Mouse (Mus musculus) neural tube, embryonic 15.5 days (tissue): ENCODE measurements around the gene Cnot4. TPM values are rescaled to one million over a fixed set of nuclear protein-coding genes. Genes with fewer than 3 reads are reported as not detected.

Experiments used
- ATAC-seq: fragments of 200-750 bp; cut with Nextera tagmentation; 2 replicates; pipeline ENCODE4 v1.8.0; 2017; ENCODE audit warnings: mild to moderate bottlenecking, moderate TSS enrichment, moderate library complexity; ENCODE audit not compliant: low FRiP score
- H3K27ac ChIP-seq: fragments of 300-500 bp; sonication (generic); replicated peaks from 2 replicates; pipeline ENCODE4 v1.5.1; 2015; ENCODE audit warnings: mild to moderate bottlenecking, inconsistent platforms
- H3K27me3 ChIP-seq: fragments of 300-500 bp; sonication (generic); replicated peaks from 2 replicates; pipeline ENCODE4 v1.6.1; 2015; ENCODE audit warnings: inconsistent platforms
- H3K36me3 ChIP-seq: fragments of 300-500 bp; sonication (generic); 2 replicates; pipeline ENCODE4 v1.6.1; 2015; ENCODE audit warnings: inconsistent platforms
- H3K4me1 ChIP-seq: fragments of 300-500 bp; sonication (generic); 2 replicates; pipeline ENCODE4 v1.6.1; 2015; ENCODE audit warnings: inconsistent platforms
- H3K4me2 ChIP-seq: fragments of 300-500 bp; sonication (generic); 2 replicates; pipeline ENCODE4 v1.6.1; 2015; ENCODE audit warnings: inconsistent platforms, mild to moderate bottlenecking, moderate library complexity
- H3K4me3 ChIP-seq: fragments of 300-500 bp; sonication (generic); replicated peaks from 2 replicates; pipeline ENCODE4 v1.5.1; 2015; ENCODE audit warnings: mild to moderate bottlenecking, inconsistent platforms
- H3K9ac ChIP-seq: fragments of 300-500 bp; sonication (generic); replicated peaks from 2 replicates; pipeline ENCODE4 v1.6.1; 2015; ENCODE audit warnings: mild to moderate bottlenecking, inconsistent platforms
- H3K9me3 ChIP-seq: fragments of 300-500 bp; sonication (generic); replicated peaks from 2 replicates; pipeline ENCODE4 v1.6.1; 2016; ENCODE audit warnings: inconsistent platforms
- WGBS: fragments of 180-500 bp; shearing (Covaris S2); methylation state at CpG from one replicate; pipeline ENCODE4 v1.1.7; 2015; ENCODE audit warnings: mixed read lengths; 5-methylcytosine and 5-hydroxymethylcytosine counted together
- polyA plus RNA-seq: library from polyadenylated mRNA; unstranded; fragments of >200 nt; fragmentation: Nextera tagmentation; extraction: Ambion mirVana; gene quantifications from 2 replicates; pipeline ENCODE4 v1.2.1, GENCODE M21; 2015

Cnot4 gene
- polyA plus RNA-seq, 1 experiment from 2014 or later = 34.7 TPM

DNA sequence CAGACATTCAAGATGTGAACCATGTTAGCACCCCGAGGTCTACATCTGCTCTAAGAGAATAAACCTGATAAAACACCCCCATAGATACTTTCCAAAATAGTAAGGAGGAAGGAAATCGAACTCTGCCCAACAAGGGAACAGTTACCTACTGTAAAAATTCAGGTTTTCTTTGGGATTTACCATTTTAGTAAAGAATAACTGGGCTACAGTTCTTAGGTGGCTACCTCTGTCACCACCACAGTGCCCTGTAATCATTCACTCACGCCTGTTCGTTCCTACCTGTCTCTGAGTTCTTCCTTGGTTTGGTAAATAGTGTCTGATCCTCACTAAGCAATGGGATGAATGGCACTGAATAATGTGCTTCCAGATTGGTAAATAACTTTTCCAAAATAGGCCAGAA is 102.7 kb downstream of the Cnot4 start:
- H3K4me1 ChIP-seq = peaks cover 4% of the 10 kb centered on the region; the same call in 1 of the 2 replicates
- H3K4me3 ChIP-seq = no peak overlapping the region
- H3K36me3 ChIP-seq = no peaks in the 10 kb centered on the region
- 96% methylated on average over 4 of the region's 4 CpGs for WGBS
- no peak overlapping the region for H3K9ac ChIP-seq
- no peaks in the 10 kb centered on the region for H3K9me3 ChIP-seq
- no peaks in the 10 kb centered on the region for H3K27me3 ChIP-seq
- H3K4me2 ChIP-seq = no peak overlapping the region
- ATAC-seq = no peak
- no peak overlapping the region for H3K27ac ChIP-seq

GRCm38 (mm10) chr6:35030226-35030625 is 103.3 kb downstream of the Cnot4 start:
- no peak overlapping the region for H3K9ac ChIP-seq
- 81% methylated on average over 6 of the region's 6 CpGs for WGBS

DNA sequence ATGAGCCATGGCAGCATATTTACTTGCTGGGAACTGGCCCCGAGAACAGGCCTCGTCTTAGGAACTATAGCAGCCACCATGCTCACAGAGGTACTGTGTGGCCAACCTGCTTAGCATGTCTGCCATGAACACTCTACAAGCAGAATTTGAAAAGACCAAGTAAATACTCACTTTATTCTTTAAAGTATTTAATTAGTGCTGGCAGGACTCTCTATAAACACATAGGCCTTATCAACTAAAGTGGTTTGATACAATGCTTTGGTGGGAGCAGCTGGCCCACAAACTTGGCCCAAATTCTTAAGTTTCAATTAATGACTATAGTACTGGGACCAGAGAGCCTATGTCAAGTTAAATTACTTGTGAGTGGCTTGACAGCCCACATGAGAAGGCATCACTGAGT is 105.5 kb downstream of the Cnot4 start:
- peaks cover 6% of the 10 kb centered on the region for H3K4me1 ChIP-seq
- no peak for ATAC-seq
- no peak overlapping the region for H3K27ac ChIP-seq
- no peak overlapping the region for H3K4me2 ChIP-seq
- peaks cover 2% of the 10 kb centered on the region; the same call in 1 of the 2 replicates for H3K36me3 ChIP-seq
- H3K9me3 ChIP-seq = no peaks in the 10 kb centered on the region
- H3K27me3 ChIP-seq = no peaks in the 10 kb centered on the region
- no peak overlapping the region for H3K4me3 ChIP-seq
- no peak overlapping the region for H3K9ac ChIP-seq
- 88% methylated on average over 2 of the region's 2 CpGs for WGBS

More at GRCm38 (mm10) chr6:35030226-35030625, 103.3 kb downstream of the Cnot4 start:
- peaks cover 4% of the 10 kb centered on the region; the same call in 1 of the 2 replicates for H3K4me1 ChIP-seq
- H3K36me3 ChIP-seq = no peaks in the 10 kb centered on the region
- no peaks in the 10 kb centered on the region for H3K9me3 ChIP-seq
- H3K4me2 ChIP-seq = no peak overlapping the region
- H3K27ac ChIP-seq = no peak overlapping the region
- no peaks in the 10 kb centered on the region for H3K27me3 ChIP-seq
- no peak for ATAC-seq
- H3K4me3 ChIP-seq = no peak overlapping the region

DNA sequence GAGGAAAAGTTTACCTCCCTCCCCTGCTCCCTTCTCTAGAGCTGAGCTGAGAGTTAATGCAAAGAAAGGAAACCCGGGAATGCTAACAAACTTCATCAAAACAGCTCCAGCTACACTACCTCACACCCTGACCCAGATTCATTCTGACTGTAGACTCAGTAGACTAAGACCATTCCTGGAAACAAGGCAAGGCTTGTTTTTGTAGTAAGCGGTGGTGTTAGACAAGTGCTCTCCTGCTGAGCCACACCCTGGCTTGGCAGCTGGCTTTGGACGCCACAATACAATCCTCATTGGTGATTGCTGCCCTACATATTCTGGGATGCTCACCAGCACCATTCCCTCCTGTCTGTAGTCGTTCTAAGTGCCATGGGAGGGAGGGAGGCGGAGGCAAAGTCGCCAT is 106.3 kb downstream of the Cnot4 start:
- no peak overlapping the region for H3K27ac ChIP-seq
- H3K4me2 ChIP-seq = no peak overlapping the region
- ATAC-seq = no peak
- no peaks in the 10 kb centered on the region for H3K9me3 ChIP-seq
- H3K9ac ChIP-seq = no peak overlapping the region
- H3K27me3 ChIP-seq = no peaks in the 10 kb centered on the region
- H3K4me1 ChIP-seq = peaks cover 6% of the 10 kb centered on the region
- WGBS = 66% methylated on average over 6 of the region's 6 CpGs
- H3K4me3 ChIP-seq = no peak overlapping the region
- H3K36me3 ChIP-seq = peaks cover 5% of the 10 kb centered on the region; the same call in 1 of the 2 replicates

- Histone ChIP-seq H3K9me3 (no peaks in the 10 kb centered on the region), H3K27ac (no peak overlapping the region), H3K36me3 (0 out of 2 replicates have a peak, but pooled peaks cover under 1% of the 10 kb centered on the region), H3K4me1 (no peaks in the 10 kb centered on the region), H3K27me3 (no peaks in the 10 kb centered on the region), H3K9ac (no peak overlapping the region), H3K4me2 (no peak overlapping the region), H3K4me3 (no peak overlapping the region)
- WGBS = 96% methylated on average over 5 of the region's 5 CpGs
- no peak for ATAC-seq
Measured at GRCm38 (mm10) chr6:35016624-35017023, 116.9 kb downstream of the Cnot4 start.

DNA sequence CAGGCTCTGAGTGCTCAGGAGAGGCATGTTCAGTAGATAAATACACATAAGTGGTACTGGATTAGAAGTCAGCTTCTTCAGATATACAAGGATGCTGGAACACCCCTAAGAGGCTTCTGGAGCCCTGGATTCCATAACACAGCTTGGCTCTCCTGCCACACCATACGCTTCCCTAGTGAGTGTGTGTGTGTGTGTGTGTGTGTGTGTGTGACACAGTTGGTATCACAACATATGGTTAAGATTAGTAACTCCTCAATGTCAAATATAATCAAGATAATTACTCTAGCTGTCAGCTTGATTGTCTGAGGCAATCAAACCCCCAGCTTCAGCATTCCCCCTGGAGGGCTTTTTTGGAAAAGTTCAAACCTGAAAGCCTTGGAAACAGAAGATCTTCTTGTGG is 121.6 kb downstream of the Cnot4 start:
- Histone ChIP-seq H3K27me3 (no peaks in the 10 kb centered on the region), H3K27ac (no peak overlapping the region), H3K4me3 (no peak overlapping the region), H3K36me3 (no peaks in the 10 kb centered on the region), H3K9ac (no peak overlapping the region), H3K4me2 (no peak overlapping the region), H3K9me3 (no peaks in the 10 kb centered on the region), H3K4me1 (no peaks in the 10 kb centered on the region)
- 88% methylated on average over 1 of the region's 1 CpGs for WGBS
- ATAC-seq = no peak

GRCm38 (mm10) chr6:35010705-35011104 is 122.8 kb downstream of the Cnot4 start:
- H3K4me1 ChIP-seq = no peaks in the 10 kb centered on the region
- no peak for ATAC-seq
- 96% methylated on average over 5 of the region's 5 CpGs for WGBS

DNA sequence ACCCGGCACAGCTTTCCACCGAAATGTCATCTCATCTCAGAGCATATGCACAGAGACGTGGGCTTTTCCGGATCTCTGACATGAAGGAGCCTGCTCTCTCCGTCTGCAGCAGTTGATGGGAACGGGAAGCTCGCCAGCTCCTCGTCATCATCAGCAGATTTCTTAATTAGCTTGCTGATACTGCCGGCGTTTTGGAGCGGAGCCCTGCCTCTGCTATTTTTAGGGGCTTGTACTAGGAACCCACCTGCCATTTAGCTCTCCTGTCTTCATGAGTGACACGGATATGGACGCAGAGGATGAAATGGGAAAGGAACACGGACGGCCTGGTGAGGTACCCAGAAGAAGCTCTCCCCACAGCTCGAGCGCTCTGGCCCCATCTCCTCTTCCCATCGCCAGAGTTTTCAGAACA is 131.3 kb downstream of the Cnot4 start:
- Histone ChIP-seq H3K4me1 (no peaks in the 10 kb centered on the region), H3K27me3 (no peaks in the 10 kb centered on the region), H3K4me2 (no peak overlapping the region), H3K9ac (no peak overlapping the region), H3K36me3 (no peaks in the 10 kb centered on the region), H3K9me3 (no peaks in the 10 kb centered on the region), H3K27ac (no peak overlapping the region), H3K4me3 (no peak overlapping the region)
- ATAC-seq = no peak
- WGBS = 81% methylated on average over 18 of the region's 18 CpGs

More at GRCm38 (mm10) chr6:35010705-35011104, 122.8 kb downstream of the Cnot4 start:
- no peaks in the 10 kb centered on the region for H3K9me3 ChIP-seq
- H3K9ac ChIP-seq = no peak overlapping the region
- H3K4me2 ChIP-seq = no peak overlapping the region
- no peaks in the 10 kb centered on the region for H3K36me3 ChIP-seq
- no peak overlapping the region for H3K4me3 ChIP-seq
- H3K27ac ChIP-seq = no peak overlapping the region
- H3K27me3 ChIP-seq = no peaks in the 10 kb centered on the region

- Histone ChIP-seq H3K9me3 (no peaks in the 10 kb centered on the region), H3K27me3 (no peaks in the 10 kb centered on the region), H3K4me3 (no peak overlapping the region; the same call in 1 of the 2 replicates), H3K4me2 (peak overlapping the region; percentile 47), H3K36me3 (no peaks in the 10 kb centered on the region), H3K27ac (no peak overlapping the region), H3K4me1 (no peaks in the 10 kb centered on the region), H3K9ac (no peak overlapping the region)
- ATAC-seq = peak; percentile 61
- WGBS = 15% methylated on average over 4 of the region's 4 CpGs
Measured at GRCm38 (mm10) chr6:34999101-34999500, 134.4 kb downstream of the Cnot4 start.

- no peak overlapping the region for H3K4me3 ChIP-seq
- no peak overlapping the region for H3K27ac ChIP-seq
- H3K9ac ChIP-seq = no peak overlapping the region
- H3K4me1 ChIP-seq = no peaks in the 10 kb centered on the region
- no peak for ATAC-seq
- no peaks in the 10 kb centered on the region for H3K36me3 ChIP-seq
- H3K27me3 ChIP-seq = no peaks in the 10 kb centered on the region
- no peaks in the 10 kb centered on the region for H3K9me3 ChIP-seq
- WGBS = 77% methylated on average over 4 of the region's 4 CpGs
- no peak overlapping the region for H3K4me2 ChIP-seq
Measured at GRCm38 (mm10) chr6:34996496-34996895, 137.0 kb downstream of the Cnot4 start.

DNA sequence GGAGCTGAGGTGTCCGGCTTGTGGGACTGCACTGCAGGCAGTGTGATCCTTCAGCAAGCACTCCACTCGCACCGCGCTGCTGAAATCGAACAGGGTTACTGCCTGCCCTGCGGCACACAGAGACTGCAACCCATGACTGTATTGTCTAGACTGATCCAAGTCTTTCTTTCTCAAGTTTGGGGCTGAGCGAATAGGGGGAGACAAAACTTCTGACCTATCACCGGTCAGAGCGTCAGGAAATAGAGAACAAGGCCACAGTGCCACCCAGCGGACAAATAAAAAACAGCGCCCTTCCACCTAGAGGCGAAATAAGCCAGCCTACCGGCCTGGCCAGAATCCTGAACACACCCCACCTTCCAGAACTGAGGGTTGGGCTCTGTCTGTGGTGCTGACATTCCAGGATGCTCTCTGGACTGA is 138.3 kb downstream of the Cnot4 start:
- Histone ChIP-seq H3K9ac (no peak overlapping the region), H3K9me3 (no peaks in the 10 kb centered on the region), H3K4me2 (peak overlapping the region; percentile 47), H3K27me3 (no peaks in the 10 kb centered on the region), H3K4me1 (no peaks in the 10 kb centered on the region), H3K4me3 (0 out of 2 replicates have a peak overlapping the region, but pooled peaks have one; percentile 16), H3K27ac (no peak overlapping the region), H3K36me3 (no peaks in the 10 kb centered on the region)
- WGBS = 6% methylated on average over 13 of the region's 13 CpGs
- peak; percentile 53; the same call in 1 of the 2 replicates for ATAC-seq

GRCm38 (mm10) chr6:34994692-34995091 is 138.8 kb downstream of the Cnot4 start:
- Histone ChIP-seq H3K27me3 (no peaks in the 10 kb centered on the region), H3K4me3 (no peak overlapping the region), H3K36me3 (no peaks in the 10 kb centered on the region), H3K4me2 (peak overlapping the region; percentile 47), H3K27ac (no peak overlapping the region), H3K9ac (no peak overlapping the region), H3K9me3 (no peaks in the 10 kb centered on the region), H3K4me1 (no peaks in the 10 kb centered on the region)
- 79% methylated on average over 5 of the region's 5 CpGs for WGBS
- no peak for ATAC-seq
